Mouse (Mus musculus): ENCODE measurements at regions not wholly inside any gene's neighbourhood (a gene's known extent, or its start where the extent isn't known, plus 50 kb on each side); places are given as distances from the start of the nearest gene placed in this dataset.

GRCm38 (mm10) chr17:83078601-83079360, 136.3 kb upstream of the Pkdcc start:
- TF ChIP-seq CTCF (conservative IDR thresholded peaks at IDR 0.05; ENCODE audit: insufficient read depth, insufficient read length, low read depth, low read length) (no peak), POLR2A (IDR thresholded peaks at IDR 0.05; ENCODE audit: low read depth, low read length) (no peak)

Measured in kidney, adult 2 months (tissue).